Comparison of ENCODE assay signal across 16 mouse cellular contexts in the genomic region with DNA sequence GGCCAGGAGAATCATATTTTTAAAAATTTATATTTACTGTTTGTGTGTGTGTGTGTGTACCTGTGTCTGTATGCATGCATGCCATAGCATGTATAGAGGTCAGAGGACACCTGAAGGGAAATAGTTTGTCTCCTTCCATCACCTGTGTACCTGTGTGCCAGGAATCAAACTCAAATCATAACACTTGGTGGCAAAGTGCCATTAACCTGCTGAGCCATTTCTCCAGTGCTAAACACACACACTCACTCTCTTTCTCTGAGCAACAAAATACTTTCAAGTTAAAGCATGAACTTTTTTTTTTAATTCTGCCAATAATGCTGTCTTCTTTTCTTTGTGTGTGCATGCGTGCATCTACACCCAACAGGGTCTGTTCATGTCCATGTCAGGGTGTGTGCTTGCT.
"Had no signal": no experiment of that assay in that cellular context is flagged by ENCODE, and none has a peak within 500 bp of the region (broad histone marks: within the 10 kb centered on the region; RNA-seq: fewer than 3 reads in every experiment).

No protein-coding gene starts in this region.

- H3K4me3 ChIP-seq: lung, embryonic 15.5 days; megakaryocyte, embryonic 14.5 days; midbrain, embryonic 13.5 days; midbrain, embryonic 15.5 days; neural tube, embryonic 12.5 days; stomach, embryonic 15.5 days had no signal

- H3K36me3 ChIP-seq: lung, embryonic 15.5 days; midbrain, embryonic 13.5 days; midbrain, embryonic 15.5 days; neural tube, embryonic 12.5 days; stomach, embryonic 15.5 days had no signal

- H3K4me2 ChIP-seq: lung, embryonic 15.5 days; midbrain, embryonic 11.5 days; midbrain, embryonic 13.5 days; midbrain, embryonic 15.5 days; neural tube, embryonic 12.5 days; stomach, embryonic 15.5 days had no signal

- H3K9ac ChIP-seq: lung, embryonic 15.5 days; midbrain, embryonic 13.5 days; midbrain, embryonic 15.5 days; neural tube, embryonic 12.5 days; stomach, embryonic 15.5 days had no signal

- DNase-seq: lung, adult 2 months; lung, postnatal 14 days; lung, postnatal 36 days; right cerebral cortex, postnatal 14 days; thymus, adult 2 months; thymus, postnatal 25 days; thymus, postnatal 4 days had no signal

- ATAC-seq: midbrain, embryonic 13.5 days; midbrain, embryonic 15.5 days had no signal

- H3K9me3 ChIP-seq: lung, embryonic 15.5 days; midbrain, embryonic 13.5 days; midbrain, embryonic 15.5 days; neural tube, embryonic 12.5 days; stomach, embryonic 15.5 days had no signal

- H3K27me3 ChIP-seq: lung, embryonic 15.5 days; megakaryocyte, embryonic 14.5 days; midbrain, embryonic 13.5 days; midbrain, embryonic 15.5 days; neural tube, embryonic 12.5 days; stomach, embryonic 15.5 days had no signal

- H3K27ac ChIP-seq: lung, embryonic 15.5 days; macrophage; midbrain, embryonic 13.5 days; midbrain, embryonic 15.5 days; neural tube, embryonic 12.5 days; stomach, embryonic 15.5 days; stomach, postnatal 0 days had no signal
